Mouse (Mus musculus): Measurements from ENCODE around the gene Dgkb. TPM values are rescaled to one million over a fixed set of nuclear protein-coding genes. Genes with fewer than 3 reads are reported as not detected.
A peak's percentile ranks its signal among the peaks of the same experiment; 100 is the strongest.

Dgkb gene
- 4.0 and 4.3 TPM in 2 replicates for polyA plus RNA-seq (2015; fragmentation: Nextera tagmentation; extraction: Ambion mirVana)

DNA sequence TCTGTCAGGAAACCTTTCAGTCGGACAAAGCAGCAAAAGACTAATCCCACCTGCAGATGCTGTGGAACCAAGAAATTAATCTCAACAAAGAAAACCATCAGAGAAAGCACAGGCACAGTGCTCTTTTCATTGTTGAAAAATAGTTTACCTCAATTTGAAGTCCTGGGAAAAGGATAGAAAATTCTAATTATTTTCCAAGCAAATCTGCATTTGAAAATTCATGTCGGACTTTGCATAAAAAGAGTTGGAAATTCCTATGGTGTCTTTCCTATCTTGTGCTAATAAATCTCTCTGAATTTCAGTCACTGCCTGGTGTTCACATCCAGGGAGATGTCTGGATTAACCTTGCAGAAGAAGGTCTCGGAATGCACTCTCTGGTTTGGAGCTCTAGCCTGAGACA is at the start of gene Dgkb:
Gene Dgkb, plus strand, starts transcription at position 301 of the 400 bp plus-strand sequence.
- H3K36me3 ChIP-seq (ENCODE audit: control insufficient read depth, insufficient read depth, low read length) = no peaks in the 10 kb centered on the region
- H3K27ac ChIP-seq (ENCODE audit: low read length) = no peak within 1 kb of the TSS
- WGBS = 71% methylated on average over 3 of the region's 3 CpGs
- no peaks in the 10 kb centered on the region for H3K9me3 ChIP-seq (ENCODE audit: control insufficient read depth, low read length)
- H3K4me2 ChIP-seq (ENCODE audit: low read depth, low read length) = no peak within 1 kb of the TSS
- no peaks in the 10 kb centered on the region for H3K27me3 ChIP-seq (ENCODE audit: control insufficient read depth, insufficient read depth, low read depth, low read length)
- H3K9ac ChIP-seq (ENCODE audit: low read length) = no peak within 1 kb of the TSS
- H3K4me1 ChIP-seq (replicated peaks; ENCODE audit: control insufficient read depth, insufficient read depth, low read length) = peaks cover 6% of the 10 kb centered on the region; the same call in 1 of the 2 replicates
- ATAC-seq (ENCODE audit: low read depth) = no peak
- no peak within 1 kb of the TSS for H3K4me3 ChIP-seq (ENCODE audit: low read length)

DNA sequence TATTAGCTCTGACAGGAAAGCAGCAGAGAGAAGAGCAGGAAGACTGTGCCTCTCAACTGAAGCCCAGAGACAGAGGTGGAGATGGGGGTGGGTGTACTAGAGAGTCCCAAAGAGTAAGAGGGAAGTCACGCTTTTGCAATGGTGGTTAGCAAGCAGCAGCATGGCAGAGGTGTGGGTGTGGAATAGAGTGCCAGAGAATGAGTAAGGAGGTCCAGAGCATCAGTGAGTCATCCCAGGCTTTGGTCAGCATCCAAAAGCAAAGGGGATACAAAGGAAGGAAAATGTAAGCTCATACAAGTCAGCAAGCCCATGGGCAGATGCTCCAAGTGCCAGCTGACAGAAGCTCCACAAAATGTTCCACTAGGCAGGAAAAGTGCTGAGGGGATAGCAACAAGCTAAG is 47.7 kb upstream of the Dgkb start:
- no peak overlapping the region for H3K27ac ChIP-seq (ENCODE audit: low read length)
- no peak for ATAC-seq (ENCODE audit: low read depth)
- WGBS = 71% methylated on average over 1 of the region's 1 CpGs

DNA sequence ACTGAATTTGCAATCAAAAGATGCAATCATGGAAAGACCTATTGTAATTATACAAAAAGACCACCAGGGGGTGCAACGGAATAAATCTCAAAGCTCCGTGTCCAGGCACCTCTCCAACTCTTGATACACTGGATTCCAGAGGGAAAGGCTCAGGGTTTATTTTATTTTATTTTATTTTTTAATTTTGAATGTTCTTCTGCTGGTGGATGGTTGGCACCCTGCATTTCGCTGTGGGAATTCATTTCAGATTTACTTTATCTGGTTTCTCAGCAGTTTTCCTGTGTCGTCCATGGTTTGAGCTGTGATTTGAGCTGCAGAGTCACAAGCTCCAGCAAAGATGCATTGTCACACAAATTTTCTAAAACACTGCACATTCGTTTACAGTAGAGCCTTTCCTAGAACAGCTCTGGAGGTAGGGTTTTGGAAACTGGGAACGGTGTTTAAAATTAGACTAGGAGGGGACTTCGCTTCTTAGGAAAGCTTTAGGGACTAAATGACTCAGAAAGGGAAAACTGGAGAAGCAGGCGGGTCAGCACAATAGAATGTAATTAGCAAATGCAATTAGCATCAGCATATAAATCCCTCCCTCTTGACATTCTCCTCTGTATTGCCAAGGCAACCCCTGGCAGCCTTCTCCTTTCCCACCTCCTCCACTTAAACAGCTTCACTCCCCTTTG is 43.7 kb upstream of the Dgkb start:
- peak overlapping the region; percentile 32 for H3K4me2 ChIP-seq (ENCODE audit: low read depth, low read length)
- H3K27me3 ChIP-seq (ENCODE audit: control insufficient read depth, insufficient read depth, low read depth, low read length) = no peaks in the 10 kb centered on the region
- no peak overlapping the region for H3K27ac ChIP-seq (ENCODE audit: low read length)
- no peaks in the 10 kb centered on the region for H3K9me3 ChIP-seq (ENCODE audit: control insufficient read depth, low read length)
- no peak for ATAC-seq (ENCODE audit: low read depth)
- no peak overlapping the region for H3K4me3 ChIP-seq (ENCODE audit: low read length)
- H3K9ac ChIP-seq (ENCODE audit: low read length) = no peak overlapping the region
- no peaks in the 10 kb centered on the region for H3K36me3 ChIP-seq (ENCODE audit: control insufficient read depth, insufficient read depth, low read length)
- H3K4me1 ChIP-seq (replicated peaks; ENCODE audit: control insufficient read depth, insufficient read depth, low read length) = 0 out of 2 replicates have a peak, but pooled peaks cover 2% of the 10 kb centered on the region
- WGBS = 21% methylated on average over 8 of the region's 8 CpGs

More for the DNA sequence above, 47.7 kb upstream of the Dgkb start:
- H3K9me3 ChIP-seq (ENCODE audit: control insufficient read depth, low read length) = no peaks in the 10 kb centered on the region
- no peak overlapping the region for H3K4me3 ChIP-seq (ENCODE audit: low read length)
- H3K4me2 ChIP-seq (ENCODE audit: low read depth, low read length) = no peak overlapping the region
- no peaks in the 10 kb centered on the region for H3K36me3 ChIP-seq (ENCODE audit: control insufficient read depth, insufficient read depth, low read length)
- no peak overlapping the region for H3K9ac ChIP-seq (ENCODE audit: low read length)
- H3K27me3 ChIP-seq (ENCODE audit: control insufficient read depth, insufficient read depth, low read depth, low read length) = no peaks in the 10 kb centered on the region
- H3K4me1 ChIP-seq (replicated peaks; ENCODE audit: control insufficient read depth, insufficient read depth, low read length) = 0 out of 2 replicates have a peak, but pooled peaks cover 2% of the 10 kb centered on the region

DNA sequence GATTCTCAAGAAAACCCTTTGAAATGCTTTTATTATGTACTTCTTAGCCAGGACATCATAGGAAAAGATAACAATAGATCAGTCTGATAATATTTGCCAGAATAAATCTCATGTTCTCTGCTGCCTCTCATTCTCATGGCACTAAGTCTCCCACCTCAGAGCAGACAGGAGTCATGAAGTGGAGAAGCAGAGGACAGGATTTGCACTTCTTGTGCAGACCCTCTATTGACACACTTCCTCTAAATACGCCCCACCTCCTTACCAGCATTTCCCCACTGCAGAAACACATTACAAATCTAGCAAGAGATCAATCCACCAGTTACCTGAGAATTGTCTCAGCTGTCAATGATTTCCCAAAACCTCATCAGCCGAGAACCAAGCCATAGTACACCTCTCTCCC is 42.9 kb upstream of the Dgkb start:
- 38% methylated on average over 2 of the region's 2 CpGs for WGBS
- Histone ChIP-seq H3K9me3 (ENCODE audit: control insufficient read depth, low read length) (no peaks in the 10 kb centered on the region), H3K4me2 (ENCODE audit: low read depth, low read length) (no peak overlapping the region), H3K4me3 (ENCODE audit: low read length) (no peak overlapping the region), H3K27me3 (ENCODE audit: control insufficient read depth, insufficient read depth, low read depth, low read length) (no peaks in the 10 kb centered on the region), H3K36me3 (ENCODE audit: control insufficient read depth, insufficient read depth, low read length) (no peaks in the 10 kb centered on the region), H3K9ac (ENCODE audit: low read length) (no peak overlapping the region), H3K27ac (ENCODE audit: low read length) (no peak overlapping the region), H3K4me1 (replicated peaks; ENCODE audit: control insufficient read depth, insufficient read depth, low read length) (0 out of 2 replicates have a peak, but pooled peaks cover 2% of the 10 kb centered on the region)
- ATAC-seq (ENCODE audit: low read depth) = no peak

DNA sequence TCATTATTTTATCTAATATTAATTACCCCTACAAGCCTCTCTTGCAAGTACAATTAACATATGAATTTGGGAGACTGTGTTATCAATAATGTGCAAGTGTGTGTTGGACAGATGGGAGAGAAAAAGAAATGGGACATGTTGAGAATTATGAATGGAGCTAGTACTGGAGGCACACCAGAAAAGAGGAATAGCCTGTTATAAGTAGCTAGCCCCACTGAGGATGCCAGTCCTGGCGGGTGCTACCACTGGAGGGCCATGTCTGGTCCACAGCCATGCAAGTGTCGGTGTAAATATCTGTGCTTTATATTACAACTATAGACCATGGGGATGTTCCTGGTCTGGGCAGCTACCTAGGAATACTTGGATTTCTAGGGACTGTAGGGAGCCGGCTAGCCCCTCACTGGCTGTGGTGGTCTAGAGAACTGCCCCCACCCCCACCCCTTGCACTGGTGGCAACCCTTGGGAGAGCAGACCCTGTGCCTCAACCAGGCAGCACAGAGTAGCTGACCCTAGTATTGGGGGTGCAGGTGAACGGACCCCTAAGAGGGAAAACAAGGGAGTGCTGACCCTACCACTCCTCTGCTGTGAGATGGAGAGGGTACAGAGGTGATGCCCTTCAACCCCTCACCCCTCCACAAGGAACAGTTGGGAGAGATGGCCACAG is 21.1 kb upstream of the Dgkb start:
- H3K36me3 ChIP-seq (ENCODE audit: control insufficient read depth, insufficient read depth, low read length) = no peaks in the 10 kb centered on the region
- no peak overlapping the region for H3K27ac ChIP-seq (ENCODE audit: low read length)
- no peak overlapping the region for H3K9ac ChIP-seq (ENCODE audit: low read length)
- no peak overlapping the region for H3K4me3 ChIP-seq (ENCODE audit: low read length)
- H3K27me3 ChIP-seq (ENCODE audit: control insufficient read depth, insufficient read depth, low read depth, low read length) = no peaks in the 10 kb centered on the region
- H3K4me1 ChIP-seq (replicated peaks; ENCODE audit: control insufficient read depth, insufficient read depth, low read length) = no peaks in the 10 kb centered on the region
- no peak for ATAC-seq (ENCODE audit: low read depth)
- H3K9me3 ChIP-seq (ENCODE audit: control insufficient read depth, low read length) = no peaks in the 10 kb centered on the region
- WGBS = 88% methylated on average over 4 of the region's 4 CpGs
- no peak overlapping the region for H3K4me2 ChIP-seq (ENCODE audit: low read depth, low read length)

DNA sequence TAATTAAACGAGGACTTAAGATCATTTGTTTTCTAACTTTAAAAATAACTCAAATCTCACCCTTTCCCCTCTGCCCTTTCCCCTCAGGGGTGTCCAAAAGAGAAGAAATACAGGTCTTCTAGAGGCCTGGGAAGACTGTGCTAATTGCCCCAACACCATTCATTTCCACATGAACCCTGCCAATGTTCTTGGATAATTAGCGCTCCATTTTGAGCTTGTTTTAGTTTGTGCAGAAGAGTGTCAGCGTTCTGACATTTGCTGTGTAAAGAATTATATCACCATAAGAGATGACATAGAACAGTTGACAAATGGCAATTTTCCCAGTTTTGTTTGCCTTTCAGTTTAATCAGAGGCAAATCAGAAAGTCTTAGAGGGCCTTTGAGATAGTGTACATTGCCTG is 3.4 kb upstream of the Dgkb start:
- H3K9me3 ChIP-seq (ENCODE audit: control insufficient read depth, low read length) = no peaks in the 10 kb centered on the region
- peaks cover 3% of the 10 kb centered on the region; the same call in 1 of the 2 replicates for H3K4me1 ChIP-seq (replicated peaks; ENCODE audit: control insufficient read depth, insufficient read depth, low read length)
- no peak overlapping the region for H3K4me3 ChIP-seq (ENCODE audit: low read length)
- ATAC-seq (ENCODE audit: low read depth) = no peak
- no peaks in the 10 kb centered on the region for H3K36me3 ChIP-seq (ENCODE audit: control insufficient read depth, insufficient read depth, low read length)
- WGBS = 78% methylated on average over 3 of the region's 3 CpGs
- H3K27ac ChIP-seq (ENCODE audit: low read length) = no peak overlapping the region
- no peak overlapping the region for H3K4me2 ChIP-seq (ENCODE audit: low read depth, low read length)
- H3K9ac ChIP-seq (ENCODE audit: low read length) = no peak overlapping the region
- no peaks in the 10 kb centered on the region for H3K27me3 ChIP-seq (ENCODE audit: control insufficient read depth, insufficient read depth, low read depth, low read length)

DNA sequence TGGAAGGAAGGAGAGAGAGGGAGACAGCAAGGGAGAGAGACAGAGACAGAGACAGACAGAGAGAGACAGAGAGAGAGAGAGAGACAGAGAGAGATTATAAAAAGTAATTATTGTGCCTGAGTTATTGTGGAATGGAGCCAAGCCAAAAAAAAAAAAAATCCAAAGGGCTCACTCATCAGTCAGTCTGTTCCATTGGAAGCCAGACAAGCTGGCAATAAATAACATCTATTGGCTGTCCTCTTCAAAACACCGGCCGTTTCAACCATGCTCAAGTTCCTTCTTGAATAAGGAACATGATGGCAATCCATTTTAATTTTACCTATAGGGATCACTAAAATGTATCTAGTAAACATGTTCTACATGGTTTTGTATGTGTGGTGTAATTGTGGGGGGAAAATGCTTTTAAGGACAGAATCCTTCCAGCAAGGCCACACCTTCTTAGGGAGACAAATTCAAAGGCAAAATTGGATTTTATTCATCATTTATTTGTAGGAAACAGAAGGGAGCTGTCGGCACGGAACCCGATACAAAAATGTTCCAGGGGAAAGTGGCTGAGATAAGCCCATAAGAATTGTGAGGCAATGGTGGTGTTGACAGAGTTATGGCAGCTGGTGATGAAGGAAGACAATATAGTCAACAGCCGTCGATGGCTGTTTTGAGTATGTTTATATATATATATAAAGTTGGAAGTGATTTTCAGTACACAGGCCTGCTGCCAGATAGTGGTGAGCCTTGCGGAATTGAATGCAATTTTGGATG is 3.7 kb downstream of the Dgkb start:
- Histone ChIP-seq H3K27me3 (ENCODE audit: control insufficient read depth, insufficient read depth, low read depth, low read length) (no peaks in the 10 kb centered on the region), H3K9me3 (ENCODE audit: control insufficient read depth, low read length) (no peaks in the 10 kb centered on the region), H3K27ac (ENCODE audit: low read length) (0 out of 2 replicates have a peak overlapping the region, but pooled peaks have one; percentile 42), H3K4me3 (ENCODE audit: low read length) (no peak overlapping the region), H3K36me3 (ENCODE audit: control insufficient read depth, insufficient read depth, low read length) (no peaks in the 10 kb centered on the region), H3K4me2 (ENCODE audit: low read depth, low read length) (no peak overlapping the region), H3K9ac (ENCODE audit: low read length) (no peak overlapping the region), H3K4me1 (replicated peaks; ENCODE audit: control insufficient read depth, insufficient read depth, low read length) (peaks cover 6% of the 10 kb centered on the region; the same call in 1 of the 2 replicates)
- ATAC-seq (ENCODE audit: low read depth) = peak; percentile 98
- 34% methylated on average over 8 of the region's 8 CpGs for WGBS

DNA sequence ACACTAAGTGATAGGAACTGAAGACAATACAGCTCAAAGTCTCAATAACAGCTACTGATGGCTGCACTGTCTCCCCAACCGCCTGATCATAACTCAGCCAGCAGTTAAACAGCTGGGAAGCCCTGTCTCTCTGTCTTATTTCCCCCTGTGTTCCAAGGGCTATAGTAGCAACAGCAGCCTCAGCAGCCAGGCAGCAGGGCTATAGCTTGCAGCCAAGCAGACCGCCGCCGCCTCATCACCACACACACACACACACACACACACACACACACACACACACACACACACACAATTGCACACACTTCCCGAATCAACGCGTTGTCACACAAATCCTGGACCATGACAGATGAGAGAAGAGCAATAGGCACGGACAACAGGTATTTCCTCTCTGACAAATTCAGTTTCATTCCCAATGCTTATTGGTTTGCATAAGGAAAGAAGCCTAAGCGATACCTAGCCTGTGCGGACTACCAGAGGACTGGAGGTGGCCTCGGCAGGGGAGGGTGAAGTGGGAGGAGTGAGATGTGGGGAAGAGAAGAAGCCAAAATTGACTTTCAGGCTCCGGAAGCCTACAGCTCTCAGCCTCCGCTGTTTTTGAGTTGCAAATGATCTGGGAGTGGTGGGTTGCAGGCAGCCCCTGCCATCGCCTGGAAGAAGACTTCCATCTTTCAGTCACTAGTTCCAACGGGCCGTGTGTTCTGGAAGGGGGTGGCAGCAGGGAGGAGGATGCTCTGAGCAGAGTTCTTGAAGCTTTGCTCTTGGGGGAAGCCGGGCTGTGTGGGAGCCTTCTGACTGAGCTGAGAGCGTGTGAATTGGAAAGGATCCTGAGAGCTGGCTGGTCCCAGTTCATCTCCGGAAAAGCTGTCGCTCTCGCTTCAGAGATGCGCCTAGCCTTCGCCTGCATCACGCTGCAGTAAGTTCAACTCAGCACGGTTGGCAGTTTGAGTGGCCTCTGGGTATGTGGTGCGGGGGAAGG is 62.8 kb downstream of the Dgkb start:
- H3K9ac ChIP-seq (ENCODE audit: low read length) = peak overlapping the region; percentile 63
- WGBS = under 1% methylated on average over 26 of the region's 26 CpGs
- H3K4me1 ChIP-seq (replicated peaks; ENCODE audit: control insufficient read depth, insufficient read depth, low read length) = peaks cover 12% of the 10 kb centered on the region
- no peaks in the 10 kb centered on the region for H3K9me3 ChIP-seq (ENCODE audit: control insufficient read depth, low read length)
- no peaks in the 10 kb centered on the region for H3K36me3 ChIP-seq (ENCODE audit: control insufficient read depth, insufficient read depth, low read length)
- peak overlapping the region; percentile 54 for H3K4me3 ChIP-seq (ENCODE audit: low read length)
- peak overlapping the region; percentile 87 for H3K4me2 ChIP-seq (ENCODE audit: low read depth, low read length)
- H3K27me3 ChIP-seq (ENCODE audit: control insufficient read depth, insufficient read depth, low read depth, low read length) = no peaks in the 10 kb centered on the region
- peak overlapping the region; percentile 63 for H3K27ac ChIP-seq (ENCODE audit: low read length)
- peak; percentile 81 for ATAC-seq (ENCODE audit: low read depth)

Measured in lung, embryonic 16.5 days (tissue).